Mouse (Mus musculus): ENCODE measurements around the gene Marc2. TPM values are rescaled to one million over a fixed set of nuclear protein-coding genes. Genes with fewer than 3 reads are reported as not detected.

Gene Marc2
- polyA plus RNA-seq, 1 experiment from 2014 or later = 105 TPM

- Histone ChIP-seq H3K36me3 (no peaks in the 10 kb centered on the region), H3K9me3 (replicated peaks) (no peaks in the 10 kb centered on the region), H3K27ac (no peak overlapping the region), H3K4me1 (peaks cover 10% of the 10 kb centered on the region), H3K4me3 (no peak overlapping the region), H3K27me3 (peaks cover 15% of the 10 kb centered on the region), H3K4me2 (replicated peaks) (peak overlapping the region; percentile 45), H3K9ac (0 out of 2 replicates have a peak overlapping the region, but pooled peaks have one; percentile 18)
- 21% methylated on average over 31 of the region's 31 CpGs for WGBS
- peak; percentile 92 for ATAC-seq (ENCODE audit: low FRiP score)
Measured at GRCm38 (mm10) chr1:184851741-184852618, 5.7 kb upstream of the Marc2 start.

- no peak overlapping the region for H3K4me3 ChIP-seq
- H3K9ac ChIP-seq = no peak overlapping the region
- no peak for ATAC-seq (ENCODE audit: low FRiP score)
- WGBS = 52% methylated on average over 7 of the region's 7 CpGs
- H3K4me1 ChIP-seq = peaks cover 15% of the 10 kb centered on the region
- H3K4me2 ChIP-seq (replicated peaks) = no peak overlapping the region
- no peaks in the 10 kb centered on the region for H3K9me3 ChIP-seq (replicated peaks)
- H3K36me3 ChIP-seq = no peaks in the 10 kb centered on the region
- H3K27ac ChIP-seq = no peak overlapping the region
- peaks cover 23% of the 10 kb centered on the region for H3K27me3 ChIP-seq
Measured at GRCm38 (mm10) chr1:184851166-184851565, 4.9 kb upstream of the Marc2 start.

- Histone ChIP-seq H3K4me3 (no peak overlapping the region), H3K9ac (no peak overlapping the region), H3K9me3 (replicated peaks) (no peaks in the 10 kb centered on the region), H3K36me3 (no peaks in the 10 kb centered on the region), H3K27me3 (peaks cover 23% of the 10 kb centered on the region), H3K27ac (no peak overlapping the region), H3K4me1 (peaks cover 25% of the 10 kb centered on the region), H3K4me2 (replicated peaks) (peak overlapping the region; percentile 77; the same call in 1 of the 2 replicates)
- 53% methylated on average over 3 of the region's 3 CpGs for WGBS
- ATAC-seq (ENCODE audit: low FRiP score) = no peak
Measured at GRCm38 (mm10) chr1:184846973-184847372, 722 bp upstream of the Marc2 start.

DNA sequence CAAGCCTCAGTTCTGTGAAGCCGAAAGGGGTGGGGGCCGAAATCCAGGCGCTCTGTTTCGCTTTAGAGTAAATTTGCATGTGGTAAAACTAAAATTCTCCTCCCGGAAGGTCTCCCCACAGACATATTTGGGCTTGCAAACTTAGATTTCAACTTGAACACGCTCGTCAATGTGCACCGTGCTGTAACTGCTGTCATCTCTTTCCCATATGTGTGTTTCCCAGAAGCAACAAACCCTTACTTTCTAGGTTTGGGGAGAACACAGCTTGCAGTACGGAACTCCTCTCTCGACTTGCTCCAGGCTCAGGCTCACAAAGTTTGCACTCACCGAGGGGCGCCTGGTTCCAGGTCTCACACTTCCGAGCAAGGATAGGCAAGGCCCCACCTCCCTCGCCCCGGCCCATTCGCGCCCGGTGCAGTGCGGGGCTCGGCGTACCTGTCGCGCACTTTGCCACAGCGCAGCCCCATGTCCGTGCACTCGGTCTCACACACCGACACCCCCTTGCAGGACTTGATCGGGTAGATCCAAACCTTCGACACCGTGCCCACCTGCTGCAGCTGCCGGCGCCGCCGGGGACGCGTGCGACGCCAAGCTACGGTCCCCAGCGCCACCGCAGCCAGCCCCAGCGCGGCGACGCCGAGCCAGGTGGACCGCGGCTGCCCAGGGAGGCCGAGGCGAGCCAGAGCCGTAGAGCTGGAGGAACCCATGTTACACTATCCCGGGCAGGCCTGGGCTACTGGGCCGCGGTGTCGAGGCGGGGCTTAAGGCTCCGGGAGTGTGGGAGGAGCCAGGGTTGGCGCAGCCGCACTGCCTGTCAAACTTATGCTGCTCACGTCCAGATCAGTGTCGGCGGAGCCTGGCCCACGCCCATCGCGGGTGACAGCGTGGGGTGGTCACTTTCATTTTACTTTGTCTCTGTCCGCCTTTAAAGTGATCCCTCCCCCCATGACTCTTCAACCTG is 860 bp downstream of the Marc2 start:
- WGBS = under 1% methylated on average over 67 of the region's 67 CpGs

DNA sequence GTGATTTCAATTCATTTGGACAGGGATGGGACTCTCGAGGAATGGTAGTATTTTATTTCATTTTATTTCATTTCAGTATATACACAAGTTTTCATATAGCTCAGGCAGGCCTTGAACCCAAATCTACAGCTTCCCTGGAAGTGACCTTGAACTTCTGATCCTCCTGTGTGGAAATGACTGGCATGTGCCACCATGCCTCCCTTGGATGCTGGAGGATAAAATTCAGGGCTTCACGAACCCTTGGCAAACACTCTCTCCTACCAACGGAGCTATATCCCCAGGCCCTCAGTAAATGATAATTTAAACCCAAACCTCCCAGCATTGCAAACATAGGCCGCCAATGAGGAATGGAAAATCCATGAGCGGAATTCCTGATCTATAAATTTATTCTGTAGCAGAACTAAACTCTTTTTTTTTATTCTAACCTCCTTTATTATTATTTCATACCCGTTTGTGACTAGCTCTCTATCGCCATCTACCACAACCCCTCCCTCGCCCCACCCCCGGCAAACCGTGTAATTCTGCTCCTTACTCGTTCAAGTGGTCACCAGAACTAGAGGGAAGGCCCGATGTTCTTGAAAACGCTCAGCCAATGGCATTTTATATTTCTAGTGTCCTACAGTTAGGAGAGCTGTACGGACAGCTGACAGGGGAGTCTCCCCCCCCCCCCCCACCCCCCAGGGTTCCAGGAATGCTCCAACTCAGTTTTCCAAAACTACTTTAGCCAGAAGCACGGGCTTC is 1.8 kb downstream of the Marc2 start:
- peak overlapping the region; percentile 74 for H3K4me3 ChIP-seq
- 20% methylated on average over 15 of the region's 15 CpGs for WGBS
- H3K4me1 ChIP-seq = peaks cover 23% of the 10 kb centered on the region
- H3K36me3 ChIP-seq = no peaks in the 10 kb centered on the region
- no peak for ATAC-seq (ENCODE audit: low FRiP score)
- H3K9me3 ChIP-seq (replicated peaks) = no peaks in the 10 kb centered on the region
- peak overlapping the region; percentile 85 for H3K9ac ChIP-seq
- peak overlapping the region; percentile 77 for H3K4me2 ChIP-seq (replicated peaks)
- peaks cover 13% of the 10 kb centered on the region for H3K27me3 ChIP-seq
- H3K27ac ChIP-seq = no peak overlapping the region

More for the DNA sequence above, 860 bp downstream of the Marc2 start:
- Histone ChIP-seq H3K4me3 (peak overlapping the region; percentile 74), H3K4me2 (replicated peaks) (peak overlapping the region; percentile 77), H3K27ac (peak overlapping the region; percentile 68; the same call in 1 of the 2 replicates), H3K9me3 (replicated peaks) (no peaks in the 10 kb centered on the region), H3K4me1 (peaks cover 23% of the 10 kb centered on the region), H3K36me3 (no peaks in the 10 kb centered on the region), H3K9ac (peak overlapping the region; percentile 85), H3K27me3 (peaks cover 13% of the 10 kb centered on the region)
- peak; percentile 96 for ATAC-seq (ENCODE audit: low FRiP score)

DNA sequence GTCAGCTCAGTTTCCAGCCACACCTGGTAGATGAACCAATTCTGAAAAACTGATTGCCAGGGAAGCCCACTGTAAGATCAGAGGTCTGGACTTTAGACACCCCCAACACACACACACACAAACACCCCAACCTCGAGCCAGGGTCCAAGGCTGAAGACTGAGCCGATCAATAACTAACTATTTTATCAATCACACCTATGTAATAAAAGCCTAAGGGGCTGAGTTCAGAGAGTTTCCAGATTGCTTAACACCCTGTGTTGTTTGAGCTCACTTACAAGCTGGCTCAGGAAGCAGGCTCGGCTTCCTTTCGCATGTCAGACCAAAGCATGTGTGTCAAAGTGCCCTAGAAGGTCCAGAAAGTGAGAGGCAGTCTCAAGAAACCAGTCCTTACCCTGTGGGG is 8.6 kb downstream of the Marc2 start:
- no peak for ATAC-seq (ENCODE audit: low FRiP score)
- H3K9me3 ChIP-seq (replicated peaks) = no peaks in the 10 kb centered on the region
- H3K4me2 ChIP-seq (replicated peaks) = no peak overlapping the region
- H3K36me3 ChIP-seq = peaks cover 9% of the 10 kb centered on the region; the same call in 1 of the 2 replicates
- H3K27ac ChIP-seq = no peak overlapping the region
- H3K4me1 ChIP-seq = peaks cover 5% of the 10 kb centered on the region; the same call in 1 of the 2 replicates
- no peak overlapping the region for H3K9ac ChIP-seq
- 89% methylated on average over 4 of the region's 4 CpGs for WGBS
- H3K4me3 ChIP-seq = no peak overlapping the region
- H3K27me3 ChIP-seq = no peaks in the 10 kb centered on the region

DNA sequence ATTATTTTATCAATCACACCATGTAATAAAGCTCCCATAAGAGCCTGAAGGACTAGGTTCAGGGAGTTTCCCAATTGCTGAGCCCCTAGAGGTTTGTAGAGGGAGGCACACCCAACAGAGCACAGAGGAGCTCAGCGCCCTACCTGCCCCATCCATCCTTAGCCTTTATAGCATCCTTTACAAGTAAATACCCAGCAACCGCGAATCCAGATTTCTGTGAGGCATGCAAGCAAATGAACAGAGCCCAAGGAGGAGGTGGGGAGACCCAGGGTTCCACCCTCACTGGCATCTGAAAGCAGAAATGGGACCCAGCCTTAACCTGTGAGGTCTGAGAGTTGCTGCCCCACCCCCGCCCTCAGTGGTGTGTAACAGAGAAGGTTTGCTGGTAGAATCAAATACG is 9.9 kb downstream of the Marc2 start:
- Histone ChIP-seq H3K36me3 (peaks cover 19% of the 10 kb centered on the region), H3K4me2 (replicated peaks) (no peak overlapping the region), H3K9me3 (replicated peaks) (no peaks in the 10 kb centered on the region), H3K27ac (no peak overlapping the region), H3K4me3 (no peak overlapping the region), H3K27me3 (no peaks in the 10 kb centered on the region), H3K4me1 (no peaks in the 10 kb centered on the region), H3K9ac (no peak overlapping the region)
- 78% methylated on average over 5 of the region's 5 CpGs for WGBS
- no peak for ATAC-seq (ENCODE audit: low FRiP score)

GRCm38 (mm10) chr1:184833499-184833898 is 12.8 kb downstream of the Marc2 start:
- Histone ChIP-seq H3K9me3 (replicated peaks) (no peaks in the 10 kb centered on the region), H3K4me3 (no peak overlapping the region), H3K9ac (no peak overlapping the region), H3K27ac (no peak overlapping the region), H3K27me3 (no peaks in the 10 kb centered on the region), H3K36me3 (peaks cover 30% of the 10 kb centered on the region), H3K4me2 (replicated peaks) (no peak overlapping the region), H3K4me1 (no peaks in the 10 kb centered on the region)
- no peak for ATAC-seq (ENCODE audit: low FRiP score)
- 95% methylated on average over 7 of the region's 7 CpGs for WGBS

- WGBS = 84% methylated on average over 10 of the region's 10 CpGs
Measured at GRCm38 (mm10) chr1:184832211-184832610, 14.0 kb downstream of the Marc2 start.

GRCm38 (mm10) chr1:184829897-184830296 is 16.4 kb downstream of the Marc2 start:
- ATAC-seq (ENCODE audit: low FRiP score) = no peak
- 84% methylated on average over 8 of the region's 8 CpGs for WGBS
- H3K9me3 ChIP-seq (replicated peaks) = no peaks in the 10 kb centered on the region

More at GRCm38 (mm10) chr1:184832211-184832610, 14.0 kb downstream of the Marc2 start:
- H3K4me3 ChIP-seq = no peak overlapping the region
- peaks cover 28% of the 10 kb centered on the region for H3K36me3 ChIP-seq
- ATAC-seq (ENCODE audit: low FRiP score) = no peak
- no peak overlapping the region for H3K9ac ChIP-seq
- H3K27ac ChIP-seq = no peak overlapping the region
- no peak overlapping the region for H3K4me2 ChIP-seq (replicated peaks)
- H3K9me3 ChIP-seq (replicated peaks) = no peaks in the 10 kb centered on the region
- H3K4me1 ChIP-seq = peaks cover 3% of the 10 kb centered on the region; the same call in 1 of the 2 replicates
- no peaks in the 10 kb centered on the region for H3K27me3 ChIP-seq

DNA sequence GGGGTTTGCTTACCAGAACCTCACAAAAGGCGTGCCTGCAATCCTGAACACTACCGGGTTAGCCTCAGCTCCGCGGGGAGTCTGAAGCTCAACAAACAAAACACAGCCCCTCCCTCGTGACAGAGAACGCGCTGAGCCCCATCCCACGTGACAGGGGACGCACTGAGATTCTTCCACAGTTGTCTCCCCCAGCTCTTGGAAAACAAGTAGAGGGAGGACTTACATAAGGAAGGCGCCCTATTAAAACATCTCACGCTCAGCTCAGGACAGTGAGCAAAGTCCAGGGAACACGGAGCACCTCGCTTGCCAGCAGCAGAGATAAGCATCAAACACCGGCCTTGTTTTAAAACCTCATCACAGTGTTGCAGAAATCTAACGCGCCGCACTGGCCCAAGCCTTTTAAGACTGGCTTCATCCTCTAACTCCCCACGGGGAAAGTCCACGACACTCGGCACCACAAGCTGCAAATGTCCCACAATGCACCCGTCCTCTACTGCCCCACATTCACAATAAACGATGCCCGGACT is 19.0 kb downstream of the Marc2 start:
- H3K4me1 ChIP-seq = peaks cover 9% of the 10 kb centered on the region
- peaks cover 19% of the 10 kb centered on the region for H3K36me3 ChIP-seq
- no peak overlapping the region for H3K9ac ChIP-seq
- H3K4me3 ChIP-seq = peak overlapping the region; percentile 14; the same call in 1 of the 2 replicates
- no peak for ATAC-seq (ENCODE audit: low FRiP score)
- peak overlapping the region; percentile 39 for H3K4me2 ChIP-seq (replicated peaks)
- H3K27ac ChIP-seq = no peak overlapping the region; the same call in 1 of the 2 replicates
- no peaks in the 10 kb centered on the region for H3K27me3 ChIP-seq
- 28% methylated on average over 23 of the region's 23 CpGs for WGBS
- no peaks in the 10 kb centered on the region for H3K9me3 ChIP-seq (replicated peaks)

More at GRCm38 (mm10) chr1:184829897-184830296, 16.4 kb downstream of the Marc2 start:
- no peaks in the 10 kb centered on the region for H3K27me3 ChIP-seq
- H3K4me2 ChIP-seq (replicated peaks) = no peak overlapping the region
- no peak overlapping the region for H3K9ac ChIP-seq
- H3K36me3 ChIP-seq = peaks cover 25% of the 10 kb centered on the region
- H3K27ac ChIP-seq = no peak overlapping the region
- no peak overlapping the region for H3K4me3 ChIP-seq
- peaks cover 7% of the 10 kb centered on the region for H3K4me1 ChIP-seq

Measured in hindbrain, embryonic 12.5 days (tissue).